Mouse (Mus musculus) spleen, adult 2 months (tissue): ENCODE results near the gene Rcan2. TPM values are rescaled to one million over a fixed set of nuclear protein-coding genes. Genes with fewer than 3 reads are reported as not detected.

Experiments
- DNase-seq, 2 experiments: peaks; one replicate each; pipeline versions ENCODE4 v3.0.0 to v3.0.0-alpha.2; 2012 to 2021; ENCODE audit warnings: low spot score in 2 of 2, low read depth in 1 of 2
- H3K27ac ChIP-seq: fragments of 200-500 bp; 2 replicates; pipeline ENCODE4 v1.5.1; 2012; ENCODE audit warnings: low read length, inconsistent platforms; ENCODE audit not compliant: insufficient read depth
- H3K27me3 ChIP-seq: fragments of 200-500 bp; 2 replicates; pipeline ENCODE4 v1.6.1; 2012; ENCODE audit warnings: mild to moderate bottlenecking, moderate library complexity, low read length, inconsistent platforms; ENCODE audit not compliant: control insufficient read depth, insufficient read depth
- H3K36me3 ChIP-seq: fragments of 200-500 bp; 2 replicates; pipeline ENCODE4 v1.6.1; 2012; ENCODE audit warnings: mild to moderate bottlenecking, low read length, inconsistent platforms; ENCODE audit not compliant: control insufficient read depth, insufficient read depth
- H3K4me1 ChIP-seq: fragments of 200-500 bp; 2 replicates; pipeline ENCODE4 v1.6.1; 2011; ENCODE audit warnings: inconsistent platforms; ENCODE audit not compliant: control insufficient read depth, insufficient read depth, insufficient read length
- H3K4me3 ChIP-seq: fragments of 200-500 bp; 2 replicates; pipeline ENCODE4 v1.5.1; 2011; ENCODE audit warnings: mild to moderate bottlenecking, inconsistent platforms; ENCODE audit not compliant: insufficient read depth, insufficient read length; ENCODE audit errors: extremely low read depth
- CTCF ChIP-seq: fragments of 200-500 bp; IDR thresholded peaks from 2 replicates; pipeline ENCODE4 v1.5.1; 2011; ENCODE audit warnings: mild to moderate bottlenecking, inconsistent platforms; ENCODE audit not compliant: insufficient read depth, insufficient read length, insufficient replicate concordance; ENCODE audit errors: extremely low read depth
- POLR2A ChIP-seq: fragments of 200-500 bp; IDR thresholded peaks from 2 replicates; pipeline ENCODE4 v1.6.1; 2011; ENCODE audit warnings: low read depth, low read length, inconsistent platforms
- WGBS: fragments of 180-500 bp; shearing (Covaris S2); methylation state at CpG from one replicate; pipeline ENCODE4 v1.1.7; 2018; 5-methylcytosine and 5-hydroxymethylcytosine counted together
- polyA plus RNA-seq: library from polyadenylated mRNA; depleted of rRNA; stranded (reverse); fragments of >200 nt; gene quantifications from 2 replicates; pipeline ENCODE4 v1.2.3, GENCODE M21; 2012

Gene Rcan2
- polyA plus RNA-seq, 1 experiment: 1.4 TPM

- no peaks in the 10 kb centered on the region for H3K36me3 ChIP-seq
- no peak for DNase-seq
- no peaks in the 10 kb centered on the region for H3K27me3 ChIP-seq
- whole genome bisulfite sequencing: 93% methylated on average over 3 of the region's 3 CpGs
- H3K27ac ChIP-seq: no peak overlapping the region
- H3K4me1 ChIP-seq: no peaks in the 10 kb centered on the region
- no peak overlapping the region for H3K4me3 ChIP-seq
- TF ChIP-seq POLR2A: no peak
Observed at GRCm38 (mm10) chr17:43979925-43980324, 178.8 kb downstream of the Rcan2 start.

- no peaks in the 10 kb centered on the region for H3K27me3 ChIP-seq
- H3K27ac ChIP-seq: no peak overlapping the region
- 59% methylated on average over 1 of the region's 1 CpGs for WGBS
- no peaks in the 10 kb centered on the region for H3K4me1 ChIP-seq
- H3K4me3 ChIP-seq: no peak overlapping the region
- TF ChIP-seq POLR2A (no peak), CTCF (no peak)
- no peaks in the 10 kb centered on the region for H3K36me3 ChIP-seq
- no peak for DNase-seq
Observed at GRCm38 (mm10) chr17:43982505-43982904, 181.4 kb downstream of the Rcan2 start.

DNA sequence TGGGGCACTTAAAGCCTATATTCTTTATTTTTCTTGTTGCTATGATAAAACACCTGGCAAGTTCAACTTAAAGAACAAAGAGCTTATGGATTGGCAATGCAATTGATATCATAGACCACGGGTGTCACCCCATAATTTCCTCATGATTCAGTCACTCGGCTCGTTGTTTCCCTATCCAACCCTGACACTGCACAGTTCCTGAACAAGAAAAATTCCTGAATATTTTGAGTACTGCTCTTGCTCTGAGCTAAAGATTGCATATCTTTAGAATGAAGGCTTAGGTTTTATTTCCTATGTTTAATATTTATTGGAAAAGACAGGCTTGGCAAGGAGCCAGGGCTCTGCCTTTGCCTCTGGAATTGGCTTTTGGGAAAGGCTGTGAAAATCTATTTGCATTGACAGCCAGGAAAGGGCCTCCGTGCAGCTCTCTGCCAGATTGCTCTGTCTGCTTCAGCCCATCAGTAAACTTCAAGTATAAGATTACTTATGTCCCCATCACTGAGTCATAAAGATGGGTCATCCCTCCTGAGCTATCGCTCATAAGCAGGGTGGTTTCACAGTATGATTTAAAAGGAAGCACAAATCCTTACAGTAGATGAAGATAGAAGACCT lies 188.3 kb downstream of the Rcan2 start:
- H3K4me3 ChIP-seq: no peak overlapping the region
- WGBS: 88% methylated on average over 5 of the region's 5 CpGs

GRCm38 (mm10) chr17:43990957-43991383 lies 189.8 kb downstream of the Rcan2 start:
- H3K27ac ChIP-seq: no peak overlapping the region

More for the DNA sequence above, 188.3 kb downstream of the Rcan2 start:
- H3K27me3 ChIP-seq: no peaks in the 10 kb centered on the region
- H3K4me1 ChIP-seq: no peaks in the 10 kb centered on the region
- H3K36me3 ChIP-seq: no peaks in the 10 kb centered on the region
- TF ChIP-seq POLR2A (no peak), CTCF (no peak)
- DNase-seq: no peak
- H3K27ac ChIP-seq: no peak overlapping the region

GRCm38 (mm10) chr17:43994080-43994479 lies 192.9 kb downstream of the Rcan2 start:
- H3K4me1 ChIP-seq: no peaks in the 10 kb centered on the region
- DNase-seq: no peak
- H3K36me3 ChIP-seq: no peaks in the 10 kb centered on the region
- no peak overlapping the region for H3K4me3 ChIP-seq
- TF ChIP-seq POLR2A (no peak), CTCF (no peak)
- no peak overlapping the region for H3K27ac ChIP-seq
- 85% methylated on average over 4 of the region's 4 CpGs for WGBS
- H3K27me3 ChIP-seq: no peaks in the 10 kb centered on the region

More at GRCm38 (mm10) chr17:43990957-43991383, 189.8 kb downstream of the Rcan2 start:
- no peak for DNase-seq
- WGBS: 79% methylated on average over 10 of the region's 10 CpGs
- Histone ChIP-seq H3K4me3 (no peak overlapping the region), H3K36me3 (no peaks in the 10 kb centered on the region), H3K4me1 (no peaks in the 10 kb centered on the region), H3K27me3 (no peaks in the 10 kb centered on the region)
- TF ChIP-seq CTCF (no peak), POLR2A (no peak)

GRCm38 (mm10) chr17:43997514-43997913 lies 196.4 kb downstream of the Rcan2 start:
- 51% methylated on average over 7 of the region's 7 CpGs for WGBS
- Histone ChIP-seq H3K4me1 (no peaks in the 10 kb centered on the region), H3K36me3 (no peaks in the 10 kb centered on the region), H3K4me3 (no peak overlapping the region), H3K27ac (no peak overlapping the region), H3K27me3 (no peaks in the 10 kb centered on the region)
- DNase-seq: no peak
- TF ChIP-seq CTCF (no peak), POLR2A (no peak)

DNA sequence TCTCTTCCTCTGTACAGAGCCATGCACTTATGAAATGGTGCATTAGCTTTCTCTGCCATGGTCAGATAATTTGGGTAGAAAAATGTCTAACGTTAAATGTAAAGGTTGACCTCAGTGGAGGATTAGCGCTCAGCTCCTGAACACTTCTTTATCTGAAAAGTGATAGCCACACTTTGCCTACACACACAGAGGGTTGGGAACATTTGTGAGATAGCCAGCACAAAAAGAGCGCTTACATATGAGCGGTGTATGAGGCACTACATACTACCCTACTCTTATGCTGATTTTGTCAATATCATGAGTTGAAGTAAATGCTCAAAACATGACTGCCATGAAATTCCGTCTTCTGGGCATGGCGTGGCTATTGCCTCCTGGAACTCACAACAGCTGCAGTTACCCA lies 196.9 kb downstream of the Rcan2 start:
- DNase-seq: no peak
- Histone ChIP-seq H3K27me3 (no peaks in the 10 kb centered on the region), H3K4me3 (no peak overlapping the region), H3K4me1 (no peaks in the 10 kb centered on the region), H3K27ac (no peak overlapping the region), H3K36me3 (no peaks in the 10 kb centered on the region)
- TF ChIP-seq CTCF (no peak), POLR2A (no peak)
- WGBS: 86% methylated on average over 6 of the region's 6 CpGs
